Mouse (Mus musculus) CH12.LX (cell line): ENCODE measurements around the gene Styk1. TPM values are rescaled to one million over a fixed set of nuclear protein-coding genes. Genes with fewer than 3 reads are reported as not detected.

Source experiments
- DNase-seq: peaks from one replicate; pipeline ENCODE4 v3.0.0-alpha.2; 2013; ENCODE audit errors: extremely low read depth
- H3K27ac ChIP-seq: 2 replicates; pipeline ENCODE4 v1.5.1; 2012; ENCODE audit warnings: low read depth, mild to moderate bottlenecking, control low read depth, moderate library complexity; ENCODE audit not compliant: insufficient read depth
- H3K27me3 ChIP-seq: replicated peaks from 2 replicates; pipeline ENCODE3; 2012; ENCODE audit warnings: inconsistent platforms
- H3K36me3 ChIP-seq, 2 experiments: replicated peaks in 1 of 2; 2 replicates each; pipeline versions ENCODE3 to v1.6.1; 2012; ENCODE audit warnings: inconsistent platforms in 1 of 2, low read length in 1 of 2, mild to moderate bottlenecking in 1 of 2, mixed read lengths in 1 of 2, moderate library complexity in 1 of 2; ENCODE audit not compliant: control insufficient read depth in 1 of 2, insufficient read depth in 1 of 2
- H3K4me1 ChIP-seq, 2 experiments: 2 replicates each; pipeline ENCODE4 v1.6.1; 2012; ENCODE audit warnings: inconsistent platforms in 1 of 2, moderate library complexity in 1 of 2; ENCODE audit not compliant: insufficient read depth in 2 of 2, control insufficient read depth in 1 of 2
- H3K4me2 ChIP-seq: 2 replicates; pipeline ENCODE4 v1.6.1; 2012; ENCODE audit warnings: low read depth, mild to moderate bottlenecking, control low read depth; ENCODE audit not compliant: poor library complexity, insufficient read depth, severe bottlenecking
- H3K4me3 ChIP-seq, 3 experiments: fragments of 150-350 bp in 1 of 3; sonication (generic) in 1 of 3; replicated peaks in 1 of 3; 2 replicates each; pipeline versions ENCODE3 to v1.5.1; 2011 to 2012; ENCODE audit warnings: low read depth in 2 of 3, low read length in 2 of 3, mild to moderate bottlenecking in 2 of 3, moderate library complexity in 2 of 3, control low read depth in 1 of 3, improper control_type of control experiment in 1 of 3, inconsistent platforms in 1 of 3, mixed read lengths in 1 of 3; ENCODE audit not compliant: poor library complexity in 1 of 3
- H3K79me2 ChIP-seq: replicated peaks from 2 replicates; pipeline ENCODE4 v1.6.1; 2012; ENCODE audit warnings: mild to moderate bottlenecking, moderate library complexity; ENCODE audit not compliant: control insufficient read depth, poor library complexity, insufficient read depth, severe bottlenecking; ENCODE audit errors: extremely low read depth
- H3K9ac ChIP-seq: 2 replicates; pipeline ENCODE4 v1.6.1; 2012; ENCODE audit warnings: low read depth, mild to moderate bottlenecking, control low read depth, moderate library complexity; ENCODE audit not compliant: insufficient read depth
- H3K9me3 ChIP-seq: replicated peaks from 2 replicates; pipeline ENCODE3; 2012; ENCODE audit warnings: low read length, inconsistent platforms, mixed read lengths
- BHLHE40 ChIP-seq: IDR thresholded peaks from 2 replicates; pipeline ENCODE4 v1.6.1; 2011; ENCODE audit warnings: mild to moderate bottlenecking, low read depth, low read length, improper control_type of control experiment
- CHD2 ChIP-seq: IDR thresholded peaks from 2 replicates; pipeline ENCODE4 v1.6.1; 2011; ENCODE audit warnings: low read length, improper control_type of control experiment
- CTCF ChIP-seq, 2 experiments: IDR thresholded peaks in 1 of 2; conservative IDR thresholded peaks in 1 of 2; 2 replicates each; pipeline ENCODE4 v1.5.1; 2011 to 2012; ENCODE audit warnings: low read depth in 2 of 2, low read length in 2 of 2, improper control_type of control experiment in 1 of 2, inconsistent platforms in 1 of 2, mild to moderate bottlenecking in 1 of 2, moderate library complexity in 1 of 2
- E2F4 ChIP-seq: IDR thresholded peaks from 2 replicates; pipeline ENCODE4 v1.6.1; 2011; ENCODE audit warnings: low read depth, low read length, improper control_type of control experiment; ENCODE audit not compliant: insufficient replicate concordance
- GABPA ChIP-seq: IDR thresholded peaks from 2 replicates; pipeline ENCODE4 v1.6.1; 2012; ENCODE audit warnings: low read depth, low read length, improper control_type of control experiment, inconsistent platforms; ENCODE audit not compliant: insufficient replicate concordance
- JUN ChIP-seq: IDR thresholded peaks from 2 replicates; pipeline ENCODE4 v1.6.1; 2011; ENCODE audit warnings: low read depth, mild to moderate bottlenecking, low read length, improper control_type of control experiment, moderate library complexity; ENCODE audit not compliant: insufficient read depth
- JUND ChIP-seq: conservative IDR thresholded peaks from 2 replicates; pipeline ENCODE4 v1.6.1; 2011; ENCODE audit warnings: low read depth, low read length, improper control_type of control experiment
- KAT2A ChIP-seq: IDR thresholded peaks from 2 replicates; pipeline ENCODE4 v1.6.1; 2012; ENCODE audit warnings: low read length, improper control_type of control experiment, inconsistent platforms; ENCODE audit not compliant: insufficient replicate concordance
- MAZ ChIP-seq: IDR thresholded peaks from 2 replicates; pipeline ENCODE4 v1.6.1; 2012; ENCODE audit warnings: low read depth, mild to moderate bottlenecking, inconsistent platforms, low read length, improper control_type of control experiment, moderate library complexity
- MXI1 ChIP-seq: IDR thresholded peaks from 2 replicates; pipeline ENCODE4 v1.6.1; 2011; ENCODE audit warnings: mild to moderate bottlenecking, low read depth, low read length, improper control_type of control experiment
- NRF1 ChIP-seq: IDR thresholded peaks from 2 replicates; pipeline ENCODE4 v1.6.1; 2014; ENCODE audit warnings: low read depth, mild to moderate bottlenecking, inconsistent platforms, low read length, improper control_type of control experiment, moderate library complexity
- POLR2A ChIP-seq: IDR thresholded peaks from 2 replicates; pipeline ENCODE4 v1.6.1; 2011; ENCODE audit warnings: low read depth, mild to moderate bottlenecking, improper control_type of control experiment, low read length
- POLR2AphosphoS2 ChIP-seq: IDR thresholded peaks from 2 replicates; pipeline ENCODE4 v1.6.1; 2011; ENCODE audit warnings: low read depth, low read length, improper control_type of control experiment
- RAD21 ChIP-seq: IDR thresholded peaks from 2 replicates; pipeline ENCODE4 v1.6.1; 2011; ENCODE audit warnings: low read depth, mild to moderate bottlenecking, low read length, improper control_type of control experiment, moderate library complexity
- RCOR1 ChIP-seq: conservative IDR thresholded peaks from 2 replicates; pipeline ENCODE4 v1.6.1; 2012; ENCODE audit warnings: low read depth, mild to moderate bottlenecking, inconsistent platforms, low read length, improper control_type of control experiment
- SIN3A ChIP-seq: IDR thresholded peaks from 2 replicates; pipeline ENCODE4 v1.6.1; 2012; ENCODE audit warnings: low read length, improper control_type of control experiment, inconsistent platforms
- SMC3 ChIP-seq: IDR thresholded peaks from 2 replicates; pipeline ENCODE4 v1.6.1; 2011; ENCODE audit warnings: low read depth, low read length, improper control_type of control experiment
- TCF12 ChIP-seq: IDR thresholded peaks from 2 replicates; pipeline ENCODE4 v1.6.1; 2014; ENCODE audit warnings: low read depth, mild to moderate bottlenecking, inconsistent platforms, low read length, improper control_type of control experiment
- USF2 ChIP-seq: conservative IDR thresholded peaks from 2 replicates; pipeline ENCODE4 v1.6.1; 2011; ENCODE audit warnings: low read depth, low read length, improper control_type of control experiment
- ZC3H11A ChIP-seq: IDR thresholded peaks from 2 replicates; pipeline ENCODE4 v1.6.1; 2012; ENCODE audit warnings: low read depth, mild to moderate bottlenecking, inconsistent platforms, low read length, improper control_type of control experiment
- ZNF384 ChIP-seq: IDR thresholded peaks from 2 replicates; pipeline ENCODE4 v1.6.1; 2012; ENCODE audit warnings: low read depth, low read length, improper control_type of control experiment, inconsistent platforms
- dilution Hi-C: fragments of 300-500 bp; cut with MboI; formaldehyde crosslinking; loops from 2 replicates; pipeline ENCODE4 v1.14.3; 2020; ENCODE audit warnings: low sequenced_read_pairs; ENCODE audit not compliant: extremely low pct_unique_long_range_greater_than_20kb, extremely low pct_ligation_motif_present
- in situ Hi-C: fragments of 300-500 bp; cut with MboI; formaldehyde crosslinking; loops from 3 replicates; pipeline ENCODE4 v1.14.3; 2019; ENCODE audit warnings: low sequenced_read_pairs, low pct_ligation_motif_present, low pct_unique_long_range_greater_than_20kb, mixed read lengths
- polyA plus RNA-seq: library from polyadenylated mRNA; unstranded; fragments of >175 nt; gene quantifications from 2 replicates; pipeline ENCODE4 v1.2.1, GENCODE M21; 2012; ENCODE audit warnings: low read depth; ENCODE audit not compliant: insufficient read length
- total RNA-seq, 2 experiments: library from RNA; depleted of rRNA; stranded (reverse); fragments of 300-350 nt in 1 of 2; fragments of >200 nt in 1 of 2; gene quantifications; 2 replicates each; pipeline ENCODE4 v1.2.3; 2012 to 2014

The Styk1 gene
- total and polyA plus RNA-seq, 3 experiments: not detected

DNA sequence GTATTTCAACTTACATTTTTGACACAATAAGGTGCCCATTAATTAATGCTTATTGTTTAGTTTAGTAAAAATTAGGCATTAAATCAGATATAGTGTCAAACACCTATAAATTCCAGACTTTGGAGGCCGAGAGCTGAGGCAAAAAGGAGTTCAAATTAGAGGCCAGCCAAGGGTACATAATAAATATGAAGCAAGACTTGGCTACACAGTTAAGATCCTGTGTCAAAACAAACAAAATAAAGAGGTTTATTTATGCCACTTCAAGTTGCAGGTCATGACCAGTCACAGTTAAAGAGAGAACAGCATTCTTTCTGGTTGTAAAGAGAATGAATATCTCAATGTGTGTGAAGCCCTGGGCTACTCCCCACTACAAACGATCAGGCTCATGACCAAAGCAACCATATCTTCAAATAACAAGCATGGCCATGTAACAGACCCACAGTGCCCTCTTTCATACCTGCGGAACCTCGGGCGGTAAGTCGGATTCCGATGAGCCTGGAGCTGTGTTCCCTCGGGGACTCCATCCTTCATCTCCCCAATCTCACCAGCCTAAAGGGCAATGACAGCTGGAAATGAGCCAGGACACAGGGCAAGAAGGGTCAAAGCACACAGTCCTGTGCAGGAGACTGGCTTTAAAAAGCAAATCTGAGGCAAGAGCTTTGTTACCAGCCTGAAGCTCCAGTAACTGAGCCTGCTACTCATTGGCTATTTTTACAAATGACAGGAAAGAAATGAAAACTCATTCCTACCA lies 16.6 kb upstream of the Styk1 start:
- no peaks in the 10 kb centered on the region for H3K4me1 ChIP-seq
- H3K27ac ChIP-seq: no peak overlapping the region
- H3K9me3 ChIP-seq: no peaks in the 10 kb centered on the region
- H3K79me2 ChIP-seq: peaks cover 42% of the 10 kb centered on the region
- H3K36me3 ChIP-seq: peaks cover 80 to 97% of the 10 kb centered on the region in 2 experiments
- in situ Hi-C loops (loop anchor here (25.0 kb wide), 1 partner anchor 1783 kb away; the partner anchor contains the start of genes Klrd1 and Klre1), dilution Hi-C loops (no loop called here)
- DNase-seq: no peak
- H3K4me2 ChIP-seq: no peak overlapping the region
- no peaks in the 10 kb centered on the region for H3K27me3 ChIP-seq
- H3K9ac ChIP-seq: no peak overlapping the region
- no peak overlapping the region for H3K4me3 ChIP-seq
- peak; percentile 12; the same call in 1 of the 2 replicates for TF ChIP-seq POLR2AphosphoS2
- TF ChIP-seq SIN3A: no peak

DNA sequence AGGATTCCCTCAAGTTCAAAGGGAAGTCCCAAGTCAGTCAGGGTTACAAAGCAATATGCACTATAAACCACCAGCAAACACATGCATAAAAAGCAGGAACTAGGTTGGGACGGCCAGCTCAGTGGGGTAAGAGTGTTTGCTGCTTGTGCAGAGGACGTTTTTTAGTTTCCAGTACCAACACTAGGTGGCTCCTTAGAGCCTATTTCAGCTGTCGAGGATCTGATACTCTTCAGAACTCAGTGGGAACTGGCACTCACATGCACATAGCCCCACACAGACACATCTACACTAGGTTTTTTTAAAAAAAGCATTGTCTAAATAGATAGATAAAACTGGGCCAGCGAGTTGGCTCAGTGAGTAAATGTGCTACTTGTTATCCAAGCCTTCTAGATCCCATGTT lies 13.7 kb upstream of the Styk1 start:
- H3K79me2 ChIP-seq: peaks cover 15% of the 10 kb centered on the region
- DNase-seq: no peak
- H3K36me3 ChIP-seq: peaks cover 77 to 87% of the 10 kb centered on the region in 2 experiments
- H3K9ac ChIP-seq: no peak overlapping the region
- no peak overlapping the region for H3K4me3 ChIP-seq
- no peak overlapping the region for H3K4me2 ChIP-seq
- no peak overlapping the region for H3K27ac ChIP-seq
- no peaks in the 10 kb centered on the region for H3K9me3 ChIP-seq
- H3K4me1 ChIP-seq: no peaks in the 10 kb centered on the region
- no peak for TF ChIP-seq JUND
- no peak for TF ChIP-seq NRF1
- no peak for TF ChIP-seq MXI1
- TF ChIP-seq ZC3H11A: no peak
- TF ChIP-seq E2F4: no peak
- TF ChIP-seq MAZ: no peak
- no peak for TF ChIP-seq BHLHE40
- TF ChIP-seq JUN: no peak
- TF ChIP-seq POLR2A: no peak
- no peak for TF ChIP-seq CHD2
- no peak for TF ChIP-seq RCOR1
- no peak for TF ChIP-seq TCF12
- no peak for TF ChIP-seq USF2
- peak; percentile 40 for TF ChIP-seq RAD21
- TF ChIP-seq GABPA: no peak
- no peak for TF ChIP-seq KAT2A
- peak; percentile 11 to 69; a peak in 2 of 4 replicates for TF ChIP-seq CTCF (conservative IDR thresholded peaks at IDR 0.05 in 1 of 2, IDR thresholded peaks at IDR 0.05 in 1 of 2; ENCODE audit: low read depth in 2 of 2, low read length in 2 of 2)
- TF ChIP-seq ZNF384: no peak
- peak; percentile 53 for TF ChIP-seq SMC3
- in situ Hi-C loops: loop anchor here (25.0 kb wide), 1 partner anchor 1780 kb away; the partner anchor contains the start of genes Klrd1 and Klre1
- H3K27me3 ChIP-seq: no peaks in the 10 kb centered on the region
- dilution Hi-C loops: no loop called here
